Mouse (Mus musculus) liver, postnatal 0 days (tissue): ENCODE results near the gene Pom121l2. TPM values are rescaled to one million over a fixed set of nuclear protein-coding genes. Genes with fewer than 3 reads are reported as not detected.

ENCODE experiments used
- ATAC-seq: fragments of 200-750 bp; cut with Nextera tagmentation; 2 replicates; pipeline ENCODE4 v1.8.0; 2017; ENCODE audit warnings: mild to moderate bottlenecking, moderate library complexity
- DNase-seq: peaks from one replicate; pipeline ENCODE4 v3.0.0-alpha.2; 2016
- H3K27ac ChIP-seq: fragments of 300-500 bp; sonication (generic); 2 replicates; pipeline ENCODE4 v1.5.1; 2014; ENCODE audit warnings: antibody characterized with exemption, moderate library complexity, mild to moderate bottlenecking, low read depth
- H3K27me3 ChIP-seq: fragments of 300-500 bp; sonication (generic); 2 replicates; pipeline ENCODE4 v1.6.1; 2014; ENCODE audit warnings: low read length, control low read depth, mixed read lengths; ENCODE audit not compliant: insufficient read depth
- H3K36me3 ChIP-seq: fragments of 300-500 bp; sonication (generic); replicated peaks from 2 replicates; pipeline ENCODE4 v1.6.1; 2014; ENCODE audit warnings: mild to moderate bottlenecking, control low read depth, low read length, moderate library complexity, mixed read lengths; ENCODE audit not compliant: insufficient read depth
- H3K4me1 ChIP-seq: fragments of 300-500 bp; sonication (generic); 2 replicates; pipeline ENCODE4 v1.6.1; 2014; ENCODE audit warnings: antibody characterized with exemption, mild to moderate bottlenecking, control low read depth; ENCODE audit not compliant: insufficient read depth
- H3K4me2 ChIP-seq: fragments of 300-500 bp; sonication (generic); 2 replicates; pipeline ENCODE4 v1.6.1; 2014; ENCODE audit warnings: low read depth, mild to moderate bottlenecking, low read length, moderate library complexity, mixed read lengths
- H3K4me3 ChIP-seq: fragments of 300-500 bp; sonication (generic); 2 replicates; pipeline ENCODE4 v1.5.1; 2014; ENCODE audit warnings: low read depth, low read length
- H3K9ac ChIP-seq: fragments of 300-500 bp; sonication (generic); replicated peaks from 2 replicates; pipeline ENCODE4 v1.6.1; 2014; ENCODE audit warnings: mild to moderate bottlenecking, moderate library complexity
- H3K9me3 ChIP-seq: fragments of 300-500 bp; sonication (generic); 2 replicates; pipeline ENCODE4 v1.6.1; 2016; ENCODE audit warnings: mild to moderate bottlenecking, control low read depth, low read length, mixed read lengths
- CTCF ChIP-seq: sonication (generic); IDR thresholded peaks from 2 replicates; pipeline ENCODE4 v1.5.1; 2016; ENCODE audit warnings: antibody characterized with exemption, low read depth
- EP300 ChIP-seq: IDR thresholded peaks from 2 replicates; pipeline ENCODE4 v1.6.1; 2016; ENCODE audit warnings: antibody characterized with exemption, low read depth, mild to moderate bottlenecking
- WGBS: fragments of 180-500 bp; shearing (Covaris S2); extraction: QIAGEN DNeasy Blood & Tissue Kit; methylation state at CpG from one replicate; pipeline ENCODE4 v1.1.7; 2014; ENCODE audit not compliant: insufficient replicate concordance; 5-methylcytosine and 5-hydroxymethylcytosine counted together
- polyA plus RNA-seq: library from polyadenylated mRNA; unstranded; fragments of >200 nt; fragmentation: Nextera tagmentation; extraction: Ambion mirVana; gene quantifications from 2 replicates; pipeline ENCODE4 v1.2.1, GENCODE M21; 2015

The Pom121l2 gene
- polyA plus RNA-seq, 1 experiment from 2014 or later, result not detected

GRCm38 (mm10) chr13:21997201-21997820 is 16.3 kb downstream of the Pom121l2 start:
- H3K9me3 ChIP-seq, result no peaks in the 10 kb centered on the region
- DNase-seq, result no peak
- peak overlapping the region; percentile 66 for H3K4me2 ChIP-seq
- H3K4me3 ChIP-seq, result peak overlapping the region; percentile 9; the same call in 1 of the 2 replicates
- H3K4me1 ChIP-seq, result peaks cover 20% of the 10 kb centered on the region
- no peak overlapping the region for H3K9ac ChIP-seq
- 7% methylated on average over 21 of the region's 21 CpGs for WGBS
- no peaks in the 10 kb centered on the region for H3K36me3 ChIP-seq
- peaks cover 66% of the 10 kb centered on the region for H3K27me3 ChIP-seq
- TF ChIP-seq EP300 (no peak), CTCF (no peak)
- no peak overlapping the region for H3K27ac ChIP-seq
- no peak for ATAC-seq

- Histone ChIP-seq H3K4me2 (no peak overlapping the region), H3K4me1 (peaks cover 20% of the 10 kb centered on the region), H3K27me3 (peaks cover 66% of the 10 kb centered on the region), H3K9ac (no peak overlapping the region), H3K36me3 (no peaks in the 10 kb centered on the region), H3K27ac (no peak overlapping the region), H3K4me3 (no peak overlapping the region), H3K9me3 (no peaks in the 10 kb centered on the region)
- DNase-seq (no peak), ATAC-seq (no peak)
- WGBS, result 15% methylated on average over 4 of the region's 4 CpGs
- TF ChIP-seq EP300, result no peak
- no peak for TF ChIP-seq CTCF
Measured at GRCm38 (mm10) chr13:21997821-21998220, 16.8 kb downstream of the Pom121l2 start.

- Histone ChIP-seq H3K4me3 (no peak overlapping the region), H3K36me3 (no peaks in the 10 kb centered on the region), H3K27me3 (peaks cover 66% of the 10 kb centered on the region), H3K4me2 (no peak overlapping the region), H3K9me3 (no peaks in the 10 kb centered on the region), H3K9ac (no peak overlapping the region), H3K4me1 (peaks cover 20% of the 10 kb centered on the region), H3K27ac (no peak overlapping the region)
- WGBS, result 41% methylated on average over 3 of the region's 3 CpGs
- no peak for ATAC-seq
- TF ChIP-seq CTCF (no peak), EP300 (no peak)
- no peak for DNase-seq
Measured at GRCm38 (mm10) chr13:21998412-21998811, 17.4 kb downstream of the Pom121l2 start.

- Histone ChIP-seq H3K36me3 (no peaks in the 10 kb centered on the region), H3K27me3 (peaks cover 66% of the 10 kb centered on the region), H3K4me3 (no peak overlapping the region), H3K9ac (no peak overlapping the region), H3K9me3 (no peaks in the 10 kb centered on the region), H3K4me2 (no peak overlapping the region), H3K27ac (no peak overlapping the region), H3K4me1 (peaks cover 20% of the 10 kb centered on the region)
- 58% methylated on average over 4 of the region's 4 CpGs for WGBS
- TF ChIP-seq EP300, result no peak
- no peak for TF ChIP-seq CTCF
- DNase-seq, result no peak
- ATAC-seq, result no peak
Measured at GRCm38 (mm10) chr13:21999147-21999546, 18.2 kb downstream of the Pom121l2 start.

- no peak for DNase-seq
- Histone ChIP-seq H3K4me2 (peak overlapping the region; percentile 27; the same call in 1 of the 2 replicates), H3K9me3 (no peaks in the 10 kb centered on the region), H3K36me3 (no peaks in the 10 kb centered on the region), H3K9ac (no peak overlapping the region), H3K4me1 (peaks cover 18% of the 10 kb centered on the region), H3K27ac (no peak overlapping the region), H3K27me3 (peaks cover 66% of the 10 kb centered on the region), H3K4me3 (no peak overlapping the region)
- WGBS, result 20% methylated on average over 2 of the region's 2 CpGs
- no peak for ATAC-seq
- TF ChIP-seq CTCF, result no peak
- no peak for TF ChIP-seq EP300
Measured at GRCm38 (mm10) chr13:22001346-22001745, 20.4 kb downstream of the Pom121l2 start.

GRCm38 (mm10) chr13:22001823-22002222 is 20.8 kb downstream of the Pom121l2 start:
- no peak for TF ChIP-seq EP300
- TF ChIP-seq CTCF, result no peak
- WGBS, result 10% methylated on average over 5 of the region's 5 CpGs
- no peak overlapping the region for H3K4me3 ChIP-seq
- ATAC-seq (peak; percentile 12; the same call in 1 of the 2 replicates), DNase-seq (no peak)
- H3K9me3 ChIP-seq, result no peaks in the 10 kb centered on the region
- H3K4me2 ChIP-seq, result peak overlapping the region; percentile 27; the same call in 1 of the 2 replicates
- H3K27me3 ChIP-seq, result peaks cover 66% of the 10 kb centered on the region
- H3K27ac ChIP-seq, result no peak overlapping the region
- no peaks in the 10 kb centered on the region for H3K36me3 ChIP-seq
- H3K4me1 ChIP-seq, result peaks cover 20% of the 10 kb centered on the region
- no peak overlapping the region for H3K9ac ChIP-seq
